Mouse (Mus musculus) cerebellum, adult 2 months (tissue): ENCODE measurements around the gene Ap5z1.

Source experiments
- CTCF ChIP-seq: fragments of 200-500 bp; IDR thresholded peaks from 2 replicates; pipeline ENCODE4 v1.5.1; 2011; ENCODE audit warnings: low read depth, mild to moderate bottlenecking, control low read depth, low read length, moderate library complexity, borderline replicate concordance; ENCODE audit not compliant: insufficient read depth
- POLR2A ChIP-seq: fragments of 200-500 bp; IDR thresholded peaks from 2 replicates; pipeline ENCODE4 v1.6.1; 2011; ENCODE audit warnings: low read length, control low read depth, borderline replicate concordance; ENCODE audit not compliant: insufficient read depth

- TF ChIP-seq CTCF (no peak), POLR2A (no peak)
Observed at GRCm38 (mm10) chr5:142431029-142431428, 32.7 kb upstream of the Ap5z1 start.
